Comparison of ENCODE assay signal across 37 mouse cellular contexts in the genomic region with DNA sequence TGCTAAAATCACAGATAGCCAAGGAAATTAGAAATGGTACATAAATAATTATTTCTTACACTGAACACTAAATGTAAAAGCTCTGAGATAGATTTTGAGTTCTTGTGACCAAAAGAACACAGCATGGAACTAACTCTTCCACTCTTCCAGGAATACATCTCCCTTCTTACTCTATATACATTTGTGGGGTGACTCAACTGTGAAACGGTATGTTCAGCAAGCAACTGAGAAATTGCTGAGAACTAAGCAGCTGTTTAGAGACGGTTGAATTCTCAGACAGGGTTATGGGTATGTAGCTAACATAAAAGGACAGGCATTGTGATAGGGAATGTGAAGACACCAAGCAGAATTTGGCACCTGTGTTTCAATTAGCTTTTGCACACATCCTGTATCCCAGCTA. TPM values are rescaled to one million over a fixed set of nuclear protein-coding genes. Genes with fewer than 3 reads are reported as not detected.
"Had no signal": no experiment of that assay in that cellular context is flagged by ENCODE, and none has a peak within 500 bp of the region (broad histone marks: within the 10 kb centered on the region; RNA-seq: fewer than 3 reads in every experiment).

No protein-coding gene starts in this region.

- H3K27ac ChIP-seq: heart, embryonic 10.5 days; heart, embryonic 13.5 days; heart, embryonic 15.5 days; hindbrain, embryonic 10.5 days; hindbrain, embryonic 12.5 days; hindbrain, embryonic 13.5 days; hindbrain, embryonic 14.5 days; hindbrain, embryonic 15.5 days; hindbrain, postnatal 0 days; intestine, embryonic 15.5 days; kidney, embryonic 15.5 days; kidney, postnatal 0 days; layer of hippocampus, adult 2 months had no signal

- H3K27me3 ChIP-seq: heart, embryonic 12.5 days; heart, embryonic 13.5 days; heart, embryonic 15.5 days; hindbrain, embryonic 12.5 days; hindbrain, embryonic 13.5 days; hindbrain, embryonic 15.5 days; intestine, embryonic 15.5 days; kidney, embryonic 15.5 days had no signal

- DNase-seq: heart, postnatal 10 days; heart, postnatal 14 days; heart, postnatal 36 days; heart, postnatal 4 days; kidney, adult 11 months; kidney, adult 18-20 months; kidney, adult 2 months; kidney, adult 8-10 months; kidney, adult 9 months; kidney, postnatal 10 days; kidney, postnatal 14 days; kidney, postnatal 25 days; kidney, postnatal 36 days; kidney, postnatal 4 days; layer of hippocampus, adult 9-11 months; layer of hippocampus, postnatal 36 days had no signal

- H3K4me1 ChIP-seq: heart, embryonic 10.5 days; heart, embryonic 12.5 days; hindbrain, embryonic 10.5 days; hindbrain, embryonic 12.5 days; hindbrain, embryonic 13.5 days; hindbrain, embryonic 15.5 days; intestine, embryonic 15.5 days; kidney, embryonic 15.5 days had no signal

- H3K9me3 ChIP-seq: heart, embryonic 10.5 days; heart, embryonic 12.5 days; heart, embryonic 13.5 days; heart, embryonic 15.5 days; hindbrain, embryonic 10.5 days; hindbrain, embryonic 12.5 days; hindbrain, embryonic 13.5 days; hindbrain, embryonic 15.5 days; intestine, embryonic 15.5 days; kidney, embryonic 15.5 days had no signal

- H3K4me2 ChIP-seq: heart, embryonic 11.5 days; heart, embryonic 12.5 days; heart, embryonic 13.5 days; heart, embryonic 15.5 days; hindbrain, embryonic 12.5 days; hindbrain, embryonic 13.5 days; hindbrain, embryonic 14.5 days; hindbrain, embryonic 15.5 days; intestine, embryonic 15.5 days; kidney, embryonic 15.5 days had no signal

- H3K9ac ChIP-seq: heart, embryonic 12.5 days; heart, embryonic 13.5 days; heart, embryonic 15.5 days; hindbrain, embryonic 12.5 days; hindbrain, embryonic 13.5 days; hindbrain, embryonic 14.5 days; hindbrain, embryonic 15.5 days; intestine, embryonic 15.5 days; kidney, embryonic 15.5 days had no signal

- ATAC-seq: hindbrain, embryonic 16.5 days; hindbrain, postnatal 0 days; inflammation-experienced regulatory T-cells, adult 6 months; intestine, embryonic 15.5 days; intestine, embryonic 16.5 days; intestine, postnatal 0 days had no signal

- H3K36me3 ChIP-seq: heart, embryonic 10.5 days; heart, embryonic 12.5 days; heart, embryonic 13.5 days; heart, embryonic 15.5 days; hindbrain, embryonic 10.5 days; hindbrain, embryonic 12.5 days; hindbrain, embryonic 13.5 days; hindbrain, embryonic 15.5 days; intestine, embryonic 15.5 days; kidney, embryonic 15.5 days had no signal

- H3K4me3 ChIP-seq: heart, embryonic 10.5 days; heart, embryonic 12.5 days; heart, embryonic 13.5 days; heart, embryonic 15.5 days; hindbrain, embryonic 10.5 days; hindbrain, embryonic 12.5 days; hindbrain, embryonic 13.5 days; hindbrain, embryonic 15.5 days; intestine, embryonic 15.5 days; kidney, embryonic 15.5 days; layer of hippocampus, adult 2 months had no signal

RNA-seq across cellular contexts. Expression of a gene that starts 51.3 kb away (rescaled TPM):
- total RNA-seq: hematopoietic stem cell, adult 5-6 weeks had no signal
- polyA plus RNA-seq: kidney, embryonic 14.5 days had no signal
